Mouse (Mus musculus) CD4-positive, CD25-positive, alpha-beta regulatory T cell, adult 2 months (primary cell): ENCODE data around the gene Gnao1.

Source experiments
- DNase-seq: peaks from one replicate; pipeline ENCODE4 v3.0.0-alpha.2; 2012; ENCODE audit warnings: low read depth, low spot score

The Gnao1 gene

DNA sequence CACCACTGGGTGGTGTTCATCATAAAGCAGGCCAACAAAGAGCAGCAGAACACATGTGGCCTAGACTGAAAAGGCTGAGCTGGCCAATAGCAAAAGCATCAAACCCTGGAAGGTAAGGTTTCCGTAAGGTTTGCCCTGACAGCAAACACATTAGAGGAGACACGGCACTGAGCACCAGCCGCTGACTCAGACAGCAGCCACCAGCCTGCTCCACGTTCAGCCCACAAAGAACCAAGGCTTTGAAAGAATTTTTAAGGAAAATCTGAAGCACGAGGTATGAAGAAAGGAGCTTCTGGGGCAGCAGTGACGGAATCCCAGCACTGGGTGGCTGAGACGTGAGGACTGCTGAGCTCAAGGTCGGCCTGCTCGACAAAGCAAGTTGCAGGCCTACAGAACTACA is 194.4 kb downstream of the Gnao1 start:
- DNase-seq = no peak

DNA sequence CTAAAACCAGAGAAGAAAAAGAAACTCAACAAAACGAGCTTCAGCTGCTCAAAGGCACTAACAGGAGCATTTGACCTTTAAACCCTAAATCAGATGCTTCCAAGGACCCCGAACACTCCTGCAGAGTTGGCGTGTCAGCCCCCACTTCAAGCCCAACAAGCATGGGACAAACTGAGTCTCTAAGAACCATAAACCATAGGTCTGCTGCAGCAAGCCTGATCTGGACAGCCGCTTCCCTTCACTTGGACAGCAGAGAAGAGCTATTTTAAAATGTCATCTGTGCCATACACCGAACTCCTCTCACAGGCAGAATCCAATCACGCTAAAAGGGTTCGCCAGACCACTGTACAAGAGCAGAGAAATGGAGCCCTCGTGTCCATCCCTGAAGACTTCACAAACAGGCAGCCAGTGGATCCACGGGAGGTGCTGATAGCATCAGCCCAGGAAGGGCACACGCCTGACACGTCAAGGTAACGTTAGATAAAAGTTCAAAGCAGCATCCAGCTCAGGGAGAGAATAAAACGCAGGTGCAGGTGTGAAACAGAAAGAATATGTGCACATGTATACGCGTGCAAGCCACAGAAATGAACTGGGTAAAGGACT is 199.6 kb downstream of the Gnao1 start:
- peak; percentile 35 for DNase-seq

DNA sequence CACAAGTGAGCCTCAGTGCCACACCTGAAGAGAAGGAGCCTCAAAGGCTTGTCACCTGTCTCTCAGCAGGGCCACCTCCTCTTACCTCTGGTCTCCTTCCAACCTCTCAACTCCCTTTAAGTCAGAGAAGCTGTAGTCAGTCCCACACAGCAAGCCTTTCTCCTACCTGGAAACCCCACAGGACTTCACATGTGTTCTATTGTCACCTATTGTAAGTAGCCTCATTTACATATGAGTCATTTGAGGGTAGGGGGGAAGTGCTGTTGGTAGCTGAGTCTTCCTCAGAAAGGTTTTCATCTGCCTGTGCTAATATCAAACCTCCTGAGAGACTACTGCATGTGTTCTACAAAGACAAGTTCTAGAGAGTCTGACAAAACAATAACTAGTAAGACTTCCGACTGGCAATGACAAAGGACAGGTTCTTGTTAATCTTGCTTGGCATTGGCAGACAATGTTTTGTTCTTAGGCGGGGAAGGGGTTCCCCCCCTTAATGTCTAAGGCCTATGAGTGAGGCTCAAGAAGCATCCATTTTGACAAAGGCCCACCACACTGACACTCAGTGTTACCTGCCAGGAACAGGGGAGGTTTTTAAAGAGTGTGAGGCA is 200.4 kb downstream of the Gnao1 start:
- DNase-seq = peak; percentile 46

DNA sequence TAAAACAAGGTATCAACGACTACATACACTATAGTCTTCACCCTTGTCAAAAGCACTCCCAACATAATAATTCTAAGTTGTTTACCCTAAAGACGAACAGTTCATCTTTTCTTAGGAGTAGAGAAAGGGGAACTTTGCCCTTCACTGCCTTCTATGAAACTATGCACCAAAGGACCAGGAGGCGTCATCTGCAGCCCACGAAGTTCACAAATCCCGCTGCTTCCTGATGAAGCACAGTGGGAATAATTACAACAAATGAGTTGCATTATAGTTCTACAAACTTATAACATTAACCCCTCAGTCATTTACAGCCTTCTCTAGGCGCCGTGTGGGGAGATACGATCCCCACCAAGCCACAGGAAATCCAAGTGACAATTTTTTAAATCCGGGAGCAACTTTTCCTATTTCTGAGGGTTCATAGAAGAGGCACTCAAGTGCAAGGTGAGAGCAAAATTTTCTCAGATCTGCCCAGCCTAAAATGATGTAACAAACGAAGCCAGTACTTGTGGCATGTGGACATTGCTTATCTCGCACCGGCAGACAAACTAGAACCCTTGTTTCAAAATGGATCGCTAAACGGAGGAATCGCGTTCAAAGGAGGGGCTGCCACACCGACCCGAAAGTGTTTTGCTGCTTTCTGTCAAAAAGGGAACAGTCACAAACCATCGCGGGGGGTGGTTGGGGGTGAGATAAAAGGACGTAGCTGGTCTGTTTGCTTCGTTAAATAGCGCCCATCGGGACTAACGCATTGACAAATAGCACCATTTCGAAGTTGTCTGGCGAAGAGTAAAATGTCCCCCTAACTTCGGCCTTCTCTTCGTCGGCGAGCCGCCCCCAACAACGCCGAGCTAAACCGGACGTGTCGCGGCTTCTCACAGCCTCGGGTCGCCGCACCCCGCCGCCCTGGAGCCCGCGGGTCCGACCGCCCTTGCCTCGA is 201.6 kb downstream of the Gnao1 start:
- no peak for DNase-seq

DNA sequence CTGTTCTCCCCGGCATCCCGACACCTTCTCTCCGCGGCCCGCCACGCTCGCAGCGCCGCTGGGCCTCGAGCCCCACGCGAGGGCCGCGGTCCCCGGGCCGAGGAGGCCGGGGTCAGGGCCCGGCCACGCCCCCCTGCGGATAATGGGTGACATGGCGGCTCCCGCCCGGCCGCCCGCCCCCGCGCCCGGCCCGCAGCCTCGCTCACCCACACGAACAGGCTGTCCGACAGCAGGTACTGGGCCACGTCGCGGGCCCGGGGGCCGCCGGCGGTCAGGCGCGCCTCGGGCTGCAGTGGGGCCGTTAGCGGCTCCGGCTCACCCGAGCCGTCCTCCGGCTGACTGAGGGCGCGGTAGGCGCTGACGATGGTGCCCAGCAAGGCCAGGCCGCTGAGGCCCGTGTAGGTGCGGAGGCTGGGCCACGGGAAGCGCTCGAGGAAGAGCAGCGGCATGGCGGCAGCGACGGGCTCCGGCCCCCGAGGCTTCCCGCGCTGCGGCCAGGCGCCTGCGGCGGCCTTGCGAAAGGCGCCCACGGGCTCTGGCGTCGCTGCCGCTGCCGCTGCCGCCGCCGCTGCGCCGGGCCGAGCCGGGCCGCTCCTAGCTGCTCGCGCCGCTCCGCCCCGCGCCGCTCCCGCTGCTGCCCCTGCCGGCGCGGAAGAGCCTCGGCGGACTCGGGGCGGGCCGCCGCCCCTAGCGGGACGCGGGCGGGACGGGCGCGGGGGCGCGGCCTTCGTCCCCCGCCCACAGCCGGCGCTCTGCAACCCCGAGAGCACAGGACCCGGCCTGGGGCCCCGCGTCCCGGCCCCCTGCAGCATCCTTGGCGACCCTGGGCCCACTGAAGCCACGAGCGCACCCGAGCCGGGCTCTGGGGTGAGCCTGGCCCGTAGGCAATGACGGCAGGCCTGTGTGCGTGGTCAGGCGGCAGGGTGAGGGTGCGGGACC is 202.5 kb downstream of the Gnao1 start, which contains the start of gene Amfr:
Gene Amfr, minus strand, starts transcription at position 830 of the 939 bp plus-strand sequence.
- peak; percentile 90 for DNase-seq

DNA sequence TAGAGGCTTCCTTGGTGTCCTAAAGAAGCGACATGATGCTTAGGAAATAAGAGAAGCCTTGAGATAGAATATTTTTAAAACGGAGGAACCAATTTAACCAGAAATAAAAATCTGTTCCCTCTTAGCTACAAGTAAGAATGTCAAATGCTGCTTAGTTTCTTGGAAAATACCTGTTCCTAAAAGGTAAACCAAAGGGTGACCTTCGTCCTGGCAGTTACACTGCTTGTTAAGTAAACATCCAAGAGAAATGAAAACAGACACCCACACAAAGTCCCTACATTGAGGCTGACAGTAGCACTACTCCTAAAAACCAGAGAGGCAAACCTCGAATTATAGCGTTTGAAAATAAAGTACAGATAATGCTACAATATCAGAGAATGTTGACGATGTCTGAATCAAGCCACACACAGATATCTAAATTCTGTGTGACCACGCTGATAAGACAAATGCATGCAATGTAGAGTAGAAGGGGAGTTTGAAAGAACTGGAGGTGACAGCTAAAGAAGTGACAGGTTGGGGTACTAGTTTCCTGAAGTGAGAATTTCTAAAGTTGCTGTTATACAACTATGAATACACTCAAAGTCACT is 203.4 kb downstream of the Gnao1 start:
- DNase-seq = peak; percentile 10
